Mouse (Mus musculus) right cerebral cortex, postnatal 14 days (tissue): ENCODE data around the gene Gnat2.

Experiments
- DNase-seq: peaks from one replicate; pipeline ENCODE4 v3.0.0; 2022

Gnat2 gene

DNA sequence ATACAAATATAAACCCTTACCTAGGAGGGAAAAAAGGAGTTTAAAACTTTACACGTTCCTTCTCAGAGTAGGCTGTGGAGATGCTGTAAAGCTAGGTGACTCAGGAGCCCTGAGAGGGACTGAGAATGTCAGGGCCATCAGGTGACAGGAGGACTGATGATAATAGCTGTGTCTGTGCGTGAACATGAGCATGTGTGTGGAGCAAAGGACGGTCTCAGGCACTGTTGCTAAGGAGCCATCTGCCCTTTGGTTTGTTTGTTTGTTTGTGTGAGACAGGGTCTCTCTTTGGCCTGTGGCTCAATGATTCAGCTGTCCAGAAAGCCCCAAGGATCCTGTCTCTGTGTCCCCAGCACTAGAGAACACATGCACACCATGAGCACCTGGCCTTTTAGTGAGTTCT, 28.5 kb downstream of the Gnat2 start:
- DNase-seq, result no peak

DNA sequence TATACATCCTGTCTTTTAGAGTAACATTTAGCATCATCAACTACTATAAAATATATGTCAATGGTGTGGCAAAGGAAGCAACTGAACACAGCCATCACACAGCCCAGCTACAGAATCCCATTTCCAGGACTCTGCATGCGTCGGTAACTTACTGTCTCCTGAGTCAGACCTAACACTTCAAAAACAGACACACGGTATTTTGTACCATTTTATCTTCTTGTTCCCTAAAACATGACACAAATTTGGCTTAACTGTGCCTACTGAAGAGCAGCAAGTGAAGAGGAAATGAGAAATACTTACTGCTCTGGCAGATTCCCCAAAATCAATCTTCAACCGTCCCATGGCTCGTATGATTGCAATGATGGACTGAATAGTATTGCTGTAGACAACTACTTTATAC, 30.7 kb downstream of the Gnat2 start:
- no peak for DNase-seq

DNA sequence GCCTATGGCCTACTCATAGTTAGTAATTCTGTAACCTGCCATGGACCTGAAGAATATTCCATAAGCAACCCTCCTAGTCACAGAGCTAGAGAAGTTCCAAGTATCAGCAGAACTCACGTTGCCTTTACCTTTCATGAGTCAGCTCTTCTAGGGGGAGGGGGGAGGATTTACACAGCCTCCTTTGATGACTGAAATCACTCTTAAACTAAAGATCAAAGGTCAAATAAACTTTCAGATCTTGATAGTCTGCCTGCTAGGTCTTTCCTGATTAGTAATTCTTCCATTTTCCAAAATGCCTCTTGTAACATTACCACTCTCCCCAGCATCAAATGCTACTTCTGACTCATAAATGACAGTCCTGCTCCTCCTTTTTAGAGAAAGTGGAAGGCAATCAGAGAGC, 31.5 kb downstream of the Gnat2 start:
- no peak for DNase-seq

DNA sequence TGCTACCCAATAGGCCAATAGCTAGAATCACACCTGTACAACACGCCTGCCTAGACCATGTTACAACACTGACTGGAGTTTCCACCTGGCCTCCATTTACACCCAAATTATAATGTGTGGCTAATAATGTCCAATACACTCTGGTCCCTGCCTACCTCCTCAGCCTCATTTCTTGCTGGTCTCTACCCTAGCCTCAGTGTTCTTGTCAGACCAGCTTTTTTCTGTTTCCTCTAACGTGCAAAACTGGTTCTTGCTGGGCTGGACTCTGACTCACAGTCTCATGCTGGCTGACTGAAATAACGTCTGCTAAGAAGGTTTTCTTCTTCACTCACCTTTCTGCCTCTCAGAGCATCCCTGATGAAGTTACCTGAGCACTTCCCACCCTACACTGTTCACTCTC, 33.7 kb downstream of the Gnat2 start:
- DNase-seq, result no peak

DNA sequence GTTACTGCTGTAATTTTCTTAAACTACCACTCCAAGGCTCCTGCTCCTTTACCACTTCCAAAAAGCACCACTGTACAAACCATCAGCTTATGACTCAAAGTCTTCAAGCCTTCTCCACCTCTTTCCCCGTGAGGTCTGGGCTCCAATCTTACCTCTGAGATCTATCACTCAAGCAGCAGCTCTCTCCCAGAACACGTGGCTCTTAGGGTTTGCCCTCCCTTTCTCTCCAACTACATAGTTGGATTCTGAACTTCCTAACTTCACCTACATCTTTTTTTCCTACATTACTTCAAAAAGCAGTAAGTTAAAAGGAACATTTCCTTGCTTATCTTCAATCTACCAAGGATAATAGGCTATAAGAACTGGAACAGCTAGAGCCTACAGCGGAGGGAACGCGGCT, 35.9 kb downstream of the Gnat2 start:
- no peak for DNase-seq

DNA sequence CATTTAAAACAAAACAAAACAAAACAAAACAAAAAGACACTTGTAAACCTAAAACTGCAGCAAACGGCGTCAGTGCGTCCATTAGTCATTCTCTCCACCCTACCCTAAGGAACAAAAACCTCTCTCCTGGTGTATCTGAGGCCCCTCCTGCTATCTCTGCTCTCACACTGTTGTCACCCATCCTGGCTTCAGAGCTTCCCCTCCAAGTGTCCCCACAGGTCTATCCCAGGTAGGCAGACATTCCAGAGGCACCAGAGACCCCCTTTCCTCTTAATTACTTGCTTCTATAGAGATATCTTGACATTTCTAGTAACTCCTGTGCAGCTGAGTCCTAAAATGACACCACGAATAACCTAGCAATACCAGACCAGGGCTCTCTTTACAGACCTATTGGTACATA, 36.8 kb downstream of the Gnat2 start:
- DNase-seq, result no peak

DNA sequence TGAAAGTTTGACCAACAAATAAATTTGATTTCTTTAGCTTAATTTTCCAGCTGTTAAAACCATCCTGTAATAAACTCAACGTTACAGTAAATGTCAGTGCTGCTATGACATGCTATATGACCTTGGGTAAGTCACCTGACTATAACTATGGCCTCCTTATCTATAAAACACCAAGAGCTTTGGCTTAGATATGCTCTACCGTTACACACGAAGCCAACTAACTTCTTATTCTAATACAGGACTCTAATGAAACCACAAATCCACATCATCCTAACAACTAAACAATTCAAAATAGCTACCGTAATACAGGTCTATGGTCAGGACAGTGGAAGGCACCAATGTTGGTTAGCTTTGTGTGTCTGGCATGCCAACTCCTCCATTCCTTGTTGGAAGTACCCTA, 37.2 kb downstream of the Gnat2 start:
- DNase-seq, result no peak

DNA sequence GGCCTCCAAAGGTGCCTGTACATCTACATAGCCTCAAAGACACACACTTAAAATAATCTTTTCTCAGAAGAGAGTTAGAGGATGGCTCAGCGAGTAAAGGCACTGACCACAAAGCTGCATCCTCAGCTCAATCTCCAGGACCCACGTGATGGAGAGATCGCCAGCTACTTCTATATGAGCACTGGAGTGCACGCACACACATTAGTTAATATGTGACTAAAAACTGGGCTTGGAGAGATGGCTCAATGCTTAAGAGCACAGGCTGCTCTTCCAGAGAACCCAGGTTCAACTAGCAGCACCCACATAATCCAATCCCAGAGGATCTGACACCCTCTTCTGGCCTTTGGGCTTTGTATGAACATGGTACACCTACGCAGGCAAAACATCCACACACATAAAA, 38.6 kb downstream of the Gnat2 start:
- DNase-seq, result no peak

DNA sequence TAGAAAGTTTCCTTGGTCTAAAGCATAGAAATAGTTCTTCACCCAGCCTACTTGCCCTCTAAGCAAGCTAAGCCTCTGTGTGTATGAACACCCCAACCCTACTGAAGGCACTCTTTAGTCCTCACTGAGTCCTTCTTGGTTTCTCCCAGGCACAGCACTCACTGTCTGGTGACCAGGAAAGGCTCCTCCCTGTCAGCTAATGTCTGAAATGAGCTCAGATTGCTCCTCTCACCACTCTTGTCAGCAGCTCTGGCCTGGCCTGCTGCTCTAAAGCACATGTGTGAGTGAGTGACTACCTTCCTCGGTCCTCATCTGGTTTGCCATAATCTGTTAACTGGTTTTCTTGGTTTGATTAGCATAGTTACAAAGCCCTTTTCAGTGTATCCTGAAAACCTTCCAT, 39.2 kb downstream of the Gnat2 start:
- no peak for DNase-seq

DNA sequence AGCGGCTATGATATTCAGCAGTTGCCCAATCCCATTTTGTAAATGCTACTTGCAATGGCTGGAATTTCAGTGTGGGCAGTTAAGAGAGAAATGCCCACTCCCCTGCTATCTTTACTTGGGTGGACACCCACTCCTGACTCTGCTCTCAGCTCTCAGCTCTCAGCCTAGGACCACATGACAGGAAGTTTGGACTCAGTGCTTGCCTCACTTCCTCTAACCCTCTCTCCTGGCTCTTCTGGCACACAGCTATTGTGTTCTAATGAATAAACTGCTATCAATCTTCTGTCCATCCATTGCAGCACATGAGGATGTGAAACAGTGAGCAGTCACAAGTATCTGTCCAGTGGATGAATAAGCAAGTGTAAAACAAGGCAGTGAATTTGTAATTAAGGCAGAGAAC, 39.9 kb downstream of the Gnat2 start:
- DNase-seq, result no peak

DNA sequence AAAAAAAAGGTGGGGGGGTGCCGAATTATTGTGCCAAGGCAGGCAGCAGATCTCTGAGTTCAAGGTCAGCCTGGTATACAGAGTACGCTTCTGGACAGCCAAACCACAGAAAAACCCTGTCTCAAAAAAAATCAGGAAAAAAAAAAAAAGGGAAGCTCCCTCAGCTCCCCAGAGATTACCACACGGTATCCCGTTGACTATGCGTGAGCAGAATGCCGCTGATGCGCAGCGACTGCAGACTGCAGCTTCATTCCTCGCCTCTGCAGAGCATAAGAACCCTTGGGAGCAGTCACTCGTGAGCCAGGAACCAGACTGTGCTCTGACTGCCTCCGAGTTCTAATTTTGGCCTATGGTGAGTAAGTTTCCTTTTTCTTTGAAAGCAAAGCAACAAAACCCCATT, 42.1 kb downstream of the Gnat2 start:
- DNase-seq, result peak; percentile 58

DNA sequence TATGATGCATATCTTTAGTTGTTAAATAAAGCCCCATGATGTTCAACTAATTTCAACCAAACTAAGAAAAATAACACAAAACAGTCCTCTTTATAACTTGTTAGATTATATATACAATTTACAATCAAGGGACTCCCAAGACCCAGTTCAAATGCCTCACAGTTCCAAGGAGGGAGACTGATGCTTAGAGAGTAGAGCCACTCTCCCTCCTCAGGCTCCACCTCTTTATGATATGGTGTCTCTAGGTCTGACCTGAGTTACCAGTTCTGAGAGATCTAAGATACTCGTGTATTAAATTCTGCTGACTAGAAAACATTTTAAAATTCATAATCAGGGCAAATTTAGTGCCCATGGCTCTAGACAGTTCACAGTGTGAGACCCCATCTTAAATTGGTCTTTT, 46.5 kb downstream of the Gnat2 start:
- DNase-seq, result no peak

DNA sequence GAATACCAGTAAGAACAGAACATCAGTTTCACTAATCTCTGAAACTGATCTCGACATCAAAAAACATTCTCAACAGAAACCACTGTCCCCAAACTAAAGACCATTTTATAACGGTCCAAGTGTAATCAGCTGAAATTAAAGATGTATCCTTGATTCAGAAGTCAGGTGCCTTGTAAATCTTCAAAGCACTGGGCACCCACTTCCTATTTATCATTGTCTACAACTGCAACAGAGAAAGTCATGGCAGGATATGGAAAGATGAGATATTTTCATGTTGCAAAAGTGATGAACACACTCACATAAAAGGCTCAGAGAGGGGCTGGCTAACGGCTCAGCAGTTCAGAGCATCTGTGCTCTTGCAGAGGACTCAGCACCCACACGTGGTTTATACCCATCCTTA, 48.2 kb downstream of the Gnat2 start:
- no peak for DNase-seq

DNA sequence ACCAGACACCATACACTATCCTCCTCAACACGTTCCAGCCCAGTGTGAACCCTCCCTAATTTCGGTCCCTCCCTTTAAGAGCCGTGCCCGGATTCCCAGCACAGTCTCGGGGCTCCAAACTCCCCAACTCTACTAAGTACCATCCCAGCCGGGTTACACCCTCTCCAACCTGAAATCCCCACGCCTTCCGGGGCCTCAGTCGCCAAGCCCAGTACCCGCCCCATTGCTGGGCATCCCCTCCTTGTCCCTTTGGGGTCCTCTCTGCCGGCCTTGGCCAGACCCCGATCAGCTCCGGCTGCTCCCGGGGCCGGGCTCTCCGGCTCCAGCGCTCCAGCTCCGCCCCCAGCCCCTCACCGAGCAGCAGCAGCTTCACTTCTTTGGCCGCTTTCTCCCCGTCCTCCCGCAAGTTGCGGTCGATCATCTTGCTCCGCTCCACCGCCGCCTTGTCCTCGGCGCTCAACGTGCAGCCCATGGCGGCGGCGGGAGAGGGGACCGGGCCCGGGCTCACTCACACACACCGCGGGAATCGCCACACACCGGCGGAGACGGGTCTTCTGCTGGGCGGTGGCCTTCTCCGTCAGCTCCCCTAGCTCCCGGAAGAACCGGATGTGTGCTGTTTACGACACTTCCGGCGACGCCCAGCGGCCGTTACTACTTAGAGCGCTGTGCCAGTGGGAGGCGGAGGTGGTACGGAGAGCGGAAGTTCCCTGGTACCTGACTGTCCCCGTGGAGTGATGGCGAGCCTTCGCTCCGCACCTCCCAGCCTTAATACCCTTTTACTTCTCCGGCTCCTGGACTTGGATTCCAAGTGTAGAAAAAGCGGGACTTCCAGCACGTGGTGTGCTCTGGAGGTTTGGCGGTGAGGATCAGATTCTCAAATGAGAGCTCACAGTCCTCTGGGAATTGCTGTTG, 53.2 kb downstream of the Gnat2 start, which contains the start of gene Gnai3:
Gene Gnai3 (minus strand): TSS at position 613 of the 912 bp plus-strand sequence.
- DNase-seq, result peak; percentile 86

DNA sequence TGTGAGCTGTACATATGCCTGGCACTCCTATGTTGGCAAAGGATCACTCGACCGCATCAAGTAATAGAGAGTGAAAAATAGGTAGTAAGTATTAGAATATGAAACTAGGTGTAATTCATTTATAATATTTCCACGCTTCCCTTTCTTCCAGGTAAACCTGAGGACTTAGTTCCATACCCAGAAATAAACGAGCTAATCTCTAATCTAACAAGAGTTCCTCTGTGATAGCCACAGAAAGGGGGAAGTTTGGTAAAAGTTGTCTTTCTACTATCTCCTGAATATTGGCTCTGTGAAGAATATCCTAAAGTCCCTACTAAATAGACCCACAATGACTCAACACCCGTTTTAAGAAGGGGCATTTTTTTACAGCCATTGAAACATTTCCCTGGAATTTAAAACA, 54.1 kb downstream of the Gnat2 start:
- no peak for DNase-seq

DNA sequence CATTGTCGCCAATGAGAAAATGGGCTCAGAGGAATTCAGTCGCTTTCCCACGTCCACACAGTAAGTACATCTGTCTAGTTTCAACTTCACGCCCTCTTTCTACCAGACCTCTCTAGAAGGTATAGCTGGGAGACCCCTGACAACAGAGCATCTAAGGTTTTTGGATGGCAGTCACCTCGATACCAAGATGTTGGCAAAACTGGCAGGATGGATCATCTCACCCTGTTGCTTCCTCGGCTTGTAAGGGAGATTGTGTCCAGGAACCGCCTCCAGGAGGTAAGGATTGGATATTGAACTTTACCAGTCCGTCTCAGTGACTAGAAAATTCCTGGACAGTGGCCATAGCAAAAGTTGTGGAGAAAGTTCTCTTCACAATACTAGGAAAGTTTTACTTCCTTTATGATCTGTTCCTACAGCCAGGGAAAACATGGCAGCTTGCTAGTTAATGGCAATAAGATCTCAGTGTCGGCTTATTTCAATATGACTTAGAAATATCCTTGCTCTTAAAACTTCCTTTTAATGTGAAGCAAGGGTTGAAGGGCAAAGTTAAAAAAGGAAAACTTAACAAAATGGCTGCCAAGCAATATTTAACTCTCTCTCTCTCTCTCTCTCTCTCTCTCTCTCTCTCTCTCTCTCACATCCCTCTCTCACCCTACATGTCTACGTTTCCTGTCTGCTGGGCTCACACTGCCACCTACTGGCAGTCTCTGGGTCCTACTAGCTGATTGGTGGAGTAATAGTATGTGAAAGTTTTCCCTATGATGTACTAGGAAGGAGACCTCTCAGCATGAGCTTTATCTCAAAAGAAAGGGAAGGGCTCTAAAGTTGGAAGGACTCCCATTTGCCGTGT, 55.0 kb downstream of the Gnat2 start:
- DNase-seq, result peak; percentile 90
